Mouse (Mus musculus): ENCODE data around the gene Rad21l. TPM values are rescaled to one million over a fixed set of nuclear protein-coding genes. Genes with fewer than 3 reads are reported as not detected.

The Rad21l gene
- polyA plus RNA-seq, 1 experiment, result 0.13 TPM

- Histone ChIP-seq H3K27ac (ENCODE audit: insufficient read depth, low read length) (no peak overlapping the region), H3K27me3 (ENCODE audit: control insufficient read depth, insufficient read depth, low read length) (no peaks in the 10 kb centered on the region), H3K4me1 (ENCODE audit: control insufficient read depth, insufficient read depth, low read length) (peaks cover 21% of the 10 kb centered on the region), H3K4me3 (replicated peaks; ENCODE audit: insufficient read depth, low read depth, low read length) (no peak overlapping the region)
- DNase-seq, result no peak
- WGBS, result 85% methylated on average over 4 of the region's 4 CpGs
- TF ChIP-seq POLR2A (IDR thresholded peaks at IDR 0.05; ENCODE audit: borderline replicate concordance, insufficient read depth, low read length) (no peak), CTCF (IDR thresholded peaks at IDR 0.05; ENCODE audit: borderline replicate concordance, insufficient read depth, low read depth, low read length) (no peak)
Measured at GRCm38 (mm10) chr2:151602106-151602505, 66.2 kb downstream of the Rad21l start.

GRCm38 (mm10) chr2:151598068-151598467 is 70.3 kb downstream of the Rad21l start:
- no peaks in the 10 kb centered on the region for H3K4me1 ChIP-seq (ENCODE audit: control insufficient read depth, insufficient read depth, low read length)
- no peak for DNase-seq
- no peak overlapping the region for H3K27ac ChIP-seq (ENCODE audit: insufficient read depth, low read length)
- TF ChIP-seq POLR2A (IDR thresholded peaks at IDR 0.05; ENCODE audit: borderline replicate concordance, insufficient read depth, low read length), result no peak
- no peak for TF ChIP-seq CTCF (IDR thresholded peaks at IDR 0.05; ENCODE audit: borderline replicate concordance, insufficient read depth, low read depth, low read length)
- H3K4me3 ChIP-seq (replicated peaks; ENCODE audit: insufficient read depth, low read depth, low read length), result no peak overlapping the region
- no peaks in the 10 kb centered on the region for H3K27me3 ChIP-seq (ENCODE audit: control insufficient read depth, insufficient read depth, low read length)
- WGBS, result 85% methylated on average over 2 of the region's 2 CpGs

Other genes with a start within 250 kb of the Rad21l start
- not detected in 2 replicates for gene 4921509C19Rik, start 192.4 kb downstream of the Rad21l start, polyA plus RNA-seq (2012; rRNA removed)
- gene Nsfl1c, start 174.4 kb downstream of the Rad21l start, polyA plus RNA-seq (2012; rRNA removed), result 146 TPM in 2 replicates
- 271 and 283 TPM in 2 replicates for gene Fkbp1a, start 126.0 kb downstream of the Rad21l start, polyA plus RNA-seq (2012; rRNA removed)
- gene Sdcbp2, start 95.9 kb downstream of the Rad21l start, polyA plus RNA-seq (2012; rRNA removed), result 1.2 and 1.3 TPM in 2 replicates
- gene Snph, start 35.9 kb downstream of the Rad21l start, polyA plus RNA-seq (2012; rRNA removed), result 119 and 131 TPM in 2 replicates
- gene Tmem74b, start 33.5 kb upstream of the Rad21l start, polyA plus RNA-seq (2012; rRNA removed), result 6.8 and 6.9 TPM in 2 replicates
- 49.5 and 50.4 TPM in 2 replicates for gene Psmf1, start 75.7 kb upstream of the Rad21l start, polyA plus RNA-seq (2012; rRNA removed)
- gene Rspo4, start 174.4 kb upstream of the Rad21l start, polyA plus RNA-seq (2012; rRNA removed), result not detected in 2 replicates
- 0.23 and 0.25 TPM in 2 replicates for gene Angpt4, start 242.7 kb upstream of the Rad21l start, polyA plus RNA-seq (2012; rRNA removed)